Mouse (Mus musculus): ENCODE measurements at regions not wholly inside any gene's neighbourhood (a gene's known extent, or its start where the extent isn't known, plus 50 kb on each side); places are given as distances from the start of the nearest gene placed in this dataset.

DNA sequence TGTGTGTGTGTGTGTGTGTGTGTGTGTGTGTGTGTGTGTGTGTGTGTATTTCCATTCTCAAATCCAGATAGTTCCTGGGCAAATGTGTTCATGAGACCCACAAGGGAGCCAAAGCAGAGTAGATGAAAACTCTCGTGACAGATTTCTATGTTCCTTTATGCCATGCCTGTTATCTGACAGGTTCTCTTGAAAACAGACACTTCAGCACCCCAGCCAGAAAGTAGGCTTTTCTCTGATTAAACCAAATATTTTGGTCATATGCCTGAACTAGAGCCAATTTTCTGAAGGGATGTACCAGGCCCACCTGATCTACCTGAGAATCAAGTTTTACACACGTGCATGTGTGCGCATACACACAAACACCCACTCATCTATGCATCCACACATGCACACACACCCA lies 95.5 kb downstream of the Psat1 start:
- no peaks in the 10 kb centered on the region for H3K27me3 ChIP-seq
- ATAC-seq (ENCODE audit: low FRiP score, low read depth), result no peak
- no peak overlapping the region for H3K4me3 ChIP-seq
- H3K27ac ChIP-seq (replicated peaks), result no peak overlapping the region
- no peak overlapping the region for H3K4me2 ChIP-seq
- no peaks in the 10 kb centered on the region for H3K9me3 ChIP-seq
- H3K4me1 ChIP-seq (replicated peaks), result no peaks in the 10 kb centered on the region
- WGBS, result 95% methylated on average over 3 of the region's 3 CpGs
- no peak overlapping the region for H3K9ac ChIP-seq
- no peaks in the 10 kb centered on the region for H3K36me3 ChIP-seq

DNA sequence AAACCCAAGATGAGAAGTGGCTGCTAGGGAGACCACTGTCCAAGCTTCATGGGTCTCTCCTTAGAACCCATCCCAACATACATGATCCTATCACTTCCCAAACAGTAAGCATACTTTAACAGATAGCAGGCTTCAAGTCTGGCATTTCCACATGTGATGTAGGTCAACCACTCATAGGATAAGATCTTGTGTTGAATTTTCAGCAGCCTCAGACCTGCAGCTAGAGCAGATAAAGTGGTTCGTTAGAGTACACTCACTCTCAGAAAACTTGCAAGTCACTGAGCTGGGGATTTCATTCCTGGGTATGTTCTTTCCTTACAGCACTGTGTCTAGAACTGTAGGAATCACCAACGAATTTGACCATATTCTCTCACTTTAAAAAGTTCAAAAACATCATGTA lies 96.4 kb downstream of the Psat1 start:
- Histone ChIP-seq H3K27ac (replicated peaks) (no peak overlapping the region), H3K27me3 (no peaks in the 10 kb centered on the region), H3K36me3 (no peaks in the 10 kb centered on the region), H3K4me2 (no peak overlapping the region), H3K4me1 (replicated peaks) (no peaks in the 10 kb centered on the region), H3K4me3 (no peak overlapping the region), H3K9me3 (no peaks in the 10 kb centered on the region), H3K9ac (no peak overlapping the region)
- WGBS, result 76% methylated on average over 2 of the region's 2 CpGs
- no peak for ATAC-seq (ENCODE audit: low FRiP score, low read depth)

DNA sequence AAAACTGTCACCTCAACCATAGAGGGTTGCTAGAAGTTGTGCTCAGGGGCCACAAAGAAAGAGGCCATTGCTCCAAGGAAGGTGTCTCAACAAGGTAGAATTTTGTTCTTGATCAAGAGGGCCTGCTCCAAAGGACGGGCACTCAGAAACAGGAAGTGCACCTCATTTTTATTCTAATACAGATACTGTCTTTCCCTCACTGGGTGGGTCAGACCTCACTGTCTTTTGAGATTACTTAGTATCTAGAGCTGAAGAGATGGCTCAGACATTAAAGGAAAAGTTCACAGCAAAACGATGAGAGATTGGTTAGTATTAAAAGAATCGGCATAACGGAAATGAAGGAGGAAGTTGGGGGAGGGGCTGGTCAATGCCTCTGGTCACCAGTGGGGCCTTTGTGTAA lies 97.9 kb downstream of the Psat1 start:
- H3K36me3 ChIP-seq, result no peaks in the 10 kb centered on the region
- H3K4me1 ChIP-seq (replicated peaks), result no peaks in the 10 kb centered on the region
- 90% methylated on average over 4 of the region's 4 CpGs for WGBS
- H3K27ac ChIP-seq (replicated peaks), result no peak overlapping the region
- ATAC-seq (ENCODE audit: low FRiP score, low read depth), result no peak
- H3K9me3 ChIP-seq, result no peaks in the 10 kb centered on the region
- H3K9ac ChIP-seq, result no peak overlapping the region
- H3K27me3 ChIP-seq, result no peaks in the 10 kb centered on the region
- no peak overlapping the region for H3K4me2 ChIP-seq
- H3K4me3 ChIP-seq, result no peak overlapping the region

DNA sequence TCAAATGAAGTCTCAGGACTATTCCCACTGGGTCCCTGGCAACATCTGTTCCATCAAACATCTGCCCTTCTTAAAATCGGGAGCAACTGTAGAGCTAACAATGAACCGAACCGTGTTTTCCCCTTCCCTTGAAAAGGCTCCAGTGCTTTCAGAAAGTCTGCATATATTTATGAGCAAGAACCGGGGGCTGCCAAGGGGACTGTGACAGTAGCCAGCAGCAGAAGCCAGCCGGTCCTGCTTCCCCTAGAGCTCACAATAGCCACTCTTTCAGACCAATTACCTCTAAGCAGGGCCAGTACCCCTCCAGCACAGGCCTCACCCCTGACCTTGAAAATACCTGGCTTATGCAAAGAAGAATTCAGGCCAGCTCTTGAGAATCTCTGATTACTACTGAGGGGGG lies 108.8 kb downstream of the Psat1 start:
- no peak overlapping the region for H3K4me2 ChIP-seq
- no peaks in the 10 kb centered on the region for H3K9me3 ChIP-seq
- no peak overlapping the region for H3K4me3 ChIP-seq
- H3K36me3 ChIP-seq, result no peaks in the 10 kb centered on the region
- H3K27ac ChIP-seq (replicated peaks), result no peak overlapping the region
- ATAC-seq (ENCODE audit: low FRiP score, low read depth), result peak; percentile 25; the same call in 1 of the 2 replicates
- no peak overlapping the region for H3K9ac ChIP-seq
- 14% methylated on average over 5 of the region's 5 CpGs for WGBS
- no peaks in the 10 kb centered on the region for H3K27me3 ChIP-seq
- H3K4me1 ChIP-seq (replicated peaks), result peaks cover 28% of the 10 kb centered on the region

DNA sequence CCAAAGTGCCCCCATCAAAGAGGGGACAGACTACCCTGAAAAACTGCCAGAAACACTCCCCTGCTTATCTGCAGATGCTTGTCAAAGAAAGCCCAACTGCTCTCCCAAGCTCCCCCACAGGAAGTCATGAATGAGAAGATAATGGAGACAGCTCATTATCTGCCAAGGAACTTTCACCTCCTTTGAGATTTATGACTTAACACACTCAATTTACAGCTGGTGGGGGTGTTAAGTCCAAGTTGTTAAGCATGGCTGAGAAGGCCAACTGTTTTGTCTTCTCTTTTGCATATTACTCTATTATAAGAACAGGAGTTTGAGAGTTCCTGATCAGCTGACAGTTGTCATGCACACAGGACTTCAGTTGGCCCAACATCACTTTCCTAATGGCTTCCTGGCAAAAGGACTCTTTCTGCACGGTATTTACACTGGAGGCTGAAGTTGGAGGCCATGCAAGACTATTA lies 109.4 kb downstream of the Psat1 start:
- no peaks in the 10 kb centered on the region for H3K9me3 ChIP-seq
- H3K4me3 ChIP-seq, result no peak overlapping the region
- peak overlapping the region; percentile 39 for H3K4me2 ChIP-seq
- H3K36me3 ChIP-seq, result no peaks in the 10 kb centered on the region
- no peak overlapping the region for H3K9ac ChIP-seq
- peaks cover 28% of the 10 kb centered on the region for H3K4me1 ChIP-seq (replicated peaks)
- H3K27ac ChIP-seq (replicated peaks), result peak overlapping the region; percentile 68
- WGBS, result 13% methylated on average over 1 of the region's 1 CpGs
- no peaks in the 10 kb centered on the region for H3K27me3 ChIP-seq
- ATAC-seq (ENCODE audit: low FRiP score, low read depth), result peak; percentile 60

DNA sequence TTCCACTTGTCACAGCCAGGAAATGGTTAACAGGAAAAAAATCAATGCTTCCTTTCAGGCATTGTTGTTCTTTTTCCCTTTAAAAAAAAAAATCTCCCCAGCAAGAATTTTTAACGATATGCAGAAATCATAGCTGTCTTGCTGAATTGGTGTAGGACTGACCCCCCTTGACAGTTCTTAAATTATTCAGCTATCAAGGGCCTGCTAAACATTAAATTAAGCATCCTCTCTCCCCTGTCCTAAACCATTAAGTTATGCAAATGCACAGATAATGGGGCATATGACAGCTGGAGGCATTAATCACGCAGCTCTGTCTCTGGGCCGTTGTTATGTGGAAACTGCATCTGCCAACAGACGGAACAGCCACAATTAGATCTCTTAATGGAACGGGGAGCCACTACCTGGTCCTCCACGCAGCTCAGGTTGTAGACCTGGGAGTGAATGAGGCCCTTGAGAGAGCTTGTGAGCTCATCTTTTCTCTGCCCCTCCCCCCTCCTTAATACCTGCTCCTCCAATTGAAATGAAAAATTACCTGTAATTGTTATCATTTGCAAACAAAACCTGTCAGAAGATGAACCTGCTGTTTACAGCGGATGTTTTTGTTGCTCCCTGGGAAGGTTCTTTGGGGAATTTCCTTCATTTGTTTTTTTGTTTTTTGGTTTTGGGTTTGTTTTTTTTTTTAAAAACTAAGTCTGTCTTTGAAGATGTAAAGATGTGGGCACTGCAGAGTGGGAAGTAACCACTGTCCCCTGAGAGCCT lies 110.0 kb downstream of the Psat1 start:
- H3K27ac ChIP-seq (replicated peaks), result peak overlapping the region; percentile 68
- peaks cover 28% of the 10 kb centered on the region for H3K4me1 ChIP-seq (replicated peaks)
- H3K4me2 ChIP-seq, result peak overlapping the region; percentile 39
- no peaks in the 10 kb centered on the region for H3K9me3 ChIP-seq
- no peaks in the 10 kb centered on the region for H3K27me3 ChIP-seq
- no peak overlapping the region for H3K4me3 ChIP-seq
- H3K9ac ChIP-seq, result no peak overlapping the region
- 8% methylated on average over 7 of the region's 7 CpGs for WGBS
- peak; percentile 92 for ATAC-seq (ENCODE audit: low FRiP score, low read depth)
- no peaks in the 10 kb centered on the region for H3K36me3 ChIP-seq

DNA sequence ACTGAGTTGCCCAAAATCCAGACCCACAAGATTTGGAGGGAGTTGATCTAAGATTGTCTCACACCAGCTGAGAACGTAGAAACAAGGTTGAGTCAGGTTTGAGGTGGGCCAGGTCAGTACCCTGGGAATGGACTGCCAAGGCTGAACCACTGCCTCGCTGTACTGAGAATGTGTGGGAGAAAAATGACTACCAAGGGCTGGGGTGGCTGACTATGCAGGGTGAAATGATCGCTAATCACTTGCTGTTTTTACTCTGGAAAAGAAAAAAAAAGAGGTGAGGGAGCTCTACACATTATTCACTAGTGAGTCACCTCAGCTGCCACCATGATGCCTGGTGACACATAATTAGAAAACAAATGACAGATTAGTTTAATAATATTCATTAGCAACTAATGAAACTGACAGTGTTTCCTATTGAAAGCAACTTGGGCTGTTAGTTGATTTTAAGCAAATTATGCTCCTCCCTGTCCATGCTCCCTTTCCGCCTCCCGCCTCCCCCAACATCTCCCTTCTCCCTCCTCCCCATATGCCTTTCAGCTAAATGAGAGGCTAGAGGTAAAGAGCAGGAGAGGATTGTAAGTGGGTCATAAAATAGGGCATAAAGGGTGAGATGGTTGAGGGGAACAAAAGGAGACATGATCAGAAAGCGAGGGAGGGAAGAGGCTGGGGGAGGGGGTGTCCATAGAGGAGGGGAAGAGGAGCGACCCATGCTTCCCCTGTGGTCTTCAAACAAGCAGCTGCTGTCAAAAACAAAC lies 110.8 kb downstream of the Psat1 start:
- H3K9ac ChIP-seq, result no peak overlapping the region
- H3K36me3 ChIP-seq, result no peaks in the 10 kb centered on the region
- H3K27me3 ChIP-seq, result no peaks in the 10 kb centered on the region
- WGBS, result 32% methylated on average over 7 of the region's 7 CpGs
- peak; percentile 59; the same call in 1 of the 2 replicates for ATAC-seq (ENCODE audit: low FRiP score, low read depth)
- no peaks in the 10 kb centered on the region for H3K9me3 ChIP-seq
- no peak overlapping the region for H3K4me3 ChIP-seq
- H3K4me1 ChIP-seq (replicated peaks), result peaks cover 28% of the 10 kb centered on the region
- H3K4me2 ChIP-seq, result peak overlapping the region; percentile 39
- peak overlapping the region; percentile 68 for H3K27ac ChIP-seq (replicated peaks)

DNA sequence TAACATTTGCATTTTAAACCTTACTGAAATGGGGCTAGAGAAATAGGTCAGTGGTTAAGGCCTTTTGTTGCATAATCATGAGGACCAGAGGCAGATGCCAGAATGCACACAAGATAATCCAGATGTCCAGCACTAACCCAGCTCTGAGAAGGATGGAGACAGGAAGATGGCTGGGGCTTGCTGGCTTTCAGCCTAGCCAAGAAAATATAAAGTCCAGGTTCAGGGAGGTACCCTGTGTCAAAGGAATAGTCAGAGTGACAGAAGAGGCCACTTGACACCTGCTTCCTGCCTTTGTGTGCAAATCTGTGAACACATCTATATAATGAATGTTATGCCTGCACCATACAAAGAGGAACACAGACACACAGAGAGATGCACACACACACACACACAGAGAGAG lies 116.8 kb downstream of the Psat1 start:
- H3K4me3 ChIP-seq, result no peak overlapping the region
- H3K4me1 ChIP-seq (replicated peaks), result no peaks in the 10 kb centered on the region
- no peak overlapping the region for H3K9ac ChIP-seq
- no peaks in the 10 kb centered on the region for H3K36me3 ChIP-seq
- H3K4me2 ChIP-seq, result no peak overlapping the region
- H3K27ac ChIP-seq (replicated peaks), result no peak overlapping the region
- H3K9me3 ChIP-seq, result no peaks in the 10 kb centered on the region
- no peaks in the 10 kb centered on the region; the same call in 1 of the 2 replicates for H3K27me3 ChIP-seq
- no peak for ATAC-seq (ENCODE audit: low FRiP score, low read depth)

DNA sequence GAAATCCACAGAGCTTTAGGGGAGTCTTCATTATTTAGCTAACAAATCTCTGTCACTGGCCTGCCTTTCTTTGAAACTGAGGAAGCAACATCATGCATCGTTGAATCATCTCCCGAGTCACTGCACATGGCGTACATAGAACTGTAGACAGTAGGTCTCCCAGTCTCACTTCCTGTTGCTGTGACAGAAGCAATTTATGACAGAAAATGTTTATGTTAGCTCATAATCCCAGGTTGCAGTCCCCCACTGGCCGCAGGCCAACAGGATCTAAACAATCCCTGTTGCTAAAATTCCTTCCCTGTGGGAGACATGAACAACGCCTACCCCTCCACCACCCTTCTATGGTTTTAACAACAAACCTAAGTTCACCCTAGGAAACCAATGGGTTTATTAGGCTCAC lies 118.0 kb downstream of the Psat1 start:
- Histone ChIP-seq H3K4me3 (no peak overlapping the region), H3K4me1 (replicated peaks) (no peaks in the 10 kb centered on the region), H3K36me3 (no peaks in the 10 kb centered on the region), H3K9me3 (no peaks in the 10 kb centered on the region), H3K9ac (no peak overlapping the region), H3K27me3 (no peaks in the 10 kb centered on the region; the same call in 1 of the 2 replicates), H3K27ac (replicated peaks) (no peak overlapping the region), H3K4me2 (no peak overlapping the region)
- 82% methylated on average over 5 of the region's 5 CpGs for WGBS
- no peak for ATAC-seq (ENCODE audit: low FRiP score, low read depth)

DNA sequence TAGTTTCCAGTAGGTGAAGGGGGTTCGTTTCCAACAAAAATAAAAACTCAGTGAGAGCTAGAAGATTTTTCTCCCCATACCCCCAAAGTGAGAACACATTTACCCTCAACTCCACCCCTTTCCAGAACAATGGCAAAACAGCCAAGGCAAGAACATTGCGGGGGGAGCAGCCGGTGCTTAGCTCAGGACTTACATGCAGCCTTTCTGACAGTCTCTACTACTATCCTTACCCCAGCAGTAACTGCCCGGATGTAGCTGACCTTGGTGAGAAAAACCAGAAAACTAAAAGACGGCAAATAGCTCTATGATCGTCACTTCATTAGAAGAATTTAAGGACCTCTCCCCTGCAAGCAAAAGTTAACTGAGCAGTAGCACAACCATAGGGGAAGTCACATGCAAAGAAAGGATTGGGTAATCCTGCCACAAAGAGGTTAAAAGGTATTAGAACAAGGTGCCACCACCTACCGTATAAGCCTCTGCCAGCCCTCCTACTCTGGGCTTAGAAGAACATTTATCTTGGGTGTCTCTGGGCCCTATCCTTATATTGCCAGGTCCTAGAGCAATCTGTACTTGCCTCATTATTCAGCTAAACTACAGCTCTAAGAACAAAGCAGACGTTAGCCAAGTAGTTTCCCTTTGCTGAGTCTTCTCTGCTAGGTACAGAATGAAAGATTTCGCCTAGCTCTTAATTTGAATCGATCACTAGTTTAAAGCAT lies 119.0 kb downstream of the Psat1 start:
- H3K27ac ChIP-seq (replicated peaks), result no peak overlapping the region
- H3K4me3 ChIP-seq, result no peak overlapping the region
- no peaks in the 10 kb centered on the region for H3K9me3 ChIP-seq
- no peak overlapping the region for H3K9ac ChIP-seq
- 74% methylated on average over 10 of the region's 10 CpGs for WGBS
- no peaks in the 10 kb centered on the region for H3K4me1 ChIP-seq (replicated peaks)
- no peaks in the 10 kb centered on the region for H3K36me3 ChIP-seq
- ATAC-seq (ENCODE audit: low FRiP score, low read depth), result no peak
- no peak overlapping the region for H3K4me2 ChIP-seq
- no peaks in the 10 kb centered on the region; the same call in 1 of the 2 replicates for H3K27me3 ChIP-seq

DNA sequence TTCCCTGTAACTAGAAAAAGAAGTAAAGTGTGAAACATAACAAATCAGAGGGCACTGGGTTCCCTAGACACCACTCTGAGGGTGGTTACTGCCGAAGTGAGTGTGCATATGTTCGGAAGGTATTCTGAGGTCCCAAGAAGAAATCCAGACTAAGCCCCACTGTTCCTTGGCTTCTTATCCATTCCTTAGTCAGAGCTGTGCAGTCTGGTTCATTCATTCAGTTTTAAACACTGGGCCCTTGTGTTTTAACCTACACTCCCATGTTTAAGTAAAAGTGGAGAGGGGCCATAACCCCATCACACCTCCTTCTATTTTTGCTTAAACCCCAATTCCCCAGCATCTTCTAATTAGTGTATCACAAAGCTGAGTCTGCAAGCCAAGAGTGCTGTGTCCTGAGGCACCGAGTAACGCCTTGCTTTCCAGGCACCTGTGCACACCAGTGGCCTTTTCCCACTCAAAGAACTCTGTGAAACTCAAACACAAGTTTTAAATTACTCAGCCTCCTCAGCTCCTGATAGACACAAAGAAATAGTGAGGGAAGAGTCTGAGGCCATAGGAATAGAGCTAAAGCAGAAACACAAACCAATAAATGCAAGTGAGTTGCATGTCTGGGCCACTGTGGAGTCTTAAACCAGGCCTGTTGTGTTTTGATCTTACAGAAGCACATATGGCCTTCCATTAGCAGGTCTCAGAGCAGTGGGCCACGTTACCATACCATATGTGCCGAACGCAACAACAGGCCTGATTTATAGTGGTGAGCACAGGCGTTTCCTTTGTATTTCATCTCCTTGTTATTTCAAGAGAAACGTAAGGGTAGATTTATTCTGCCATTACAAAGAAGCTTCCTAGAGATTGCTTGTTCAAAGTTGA lies 119.8 kb downstream of the Psat1 start:
- no peak for ATAC-seq (ENCODE audit: low FRiP score, low read depth)
- H3K4me3 ChIP-seq, result no peak overlapping the region
- H3K27ac ChIP-seq (replicated peaks), result no peak overlapping the region
- no peak overlapping the region for H3K9ac ChIP-seq
- no peaks in the 10 kb centered on the region; the same call in 1 of the 2 replicates for H3K27me3 ChIP-seq
- no peaks in the 10 kb centered on the region for H3K36me3 ChIP-seq
- no peaks in the 10 kb centered on the region for H3K4me1 ChIP-seq (replicated peaks)
- no peaks in the 10 kb centered on the region for H3K9me3 ChIP-seq
- no peak overlapping the region for H3K4me2 ChIP-seq
- 65% methylated on average over 9 of the region's 9 CpGs for WGBS

Measured in hindbrain, embryonic 15.5 days (tissue).